Mouse (Mus musculus): Measurements from ENCODE around the gene Rb1.

DNA sequence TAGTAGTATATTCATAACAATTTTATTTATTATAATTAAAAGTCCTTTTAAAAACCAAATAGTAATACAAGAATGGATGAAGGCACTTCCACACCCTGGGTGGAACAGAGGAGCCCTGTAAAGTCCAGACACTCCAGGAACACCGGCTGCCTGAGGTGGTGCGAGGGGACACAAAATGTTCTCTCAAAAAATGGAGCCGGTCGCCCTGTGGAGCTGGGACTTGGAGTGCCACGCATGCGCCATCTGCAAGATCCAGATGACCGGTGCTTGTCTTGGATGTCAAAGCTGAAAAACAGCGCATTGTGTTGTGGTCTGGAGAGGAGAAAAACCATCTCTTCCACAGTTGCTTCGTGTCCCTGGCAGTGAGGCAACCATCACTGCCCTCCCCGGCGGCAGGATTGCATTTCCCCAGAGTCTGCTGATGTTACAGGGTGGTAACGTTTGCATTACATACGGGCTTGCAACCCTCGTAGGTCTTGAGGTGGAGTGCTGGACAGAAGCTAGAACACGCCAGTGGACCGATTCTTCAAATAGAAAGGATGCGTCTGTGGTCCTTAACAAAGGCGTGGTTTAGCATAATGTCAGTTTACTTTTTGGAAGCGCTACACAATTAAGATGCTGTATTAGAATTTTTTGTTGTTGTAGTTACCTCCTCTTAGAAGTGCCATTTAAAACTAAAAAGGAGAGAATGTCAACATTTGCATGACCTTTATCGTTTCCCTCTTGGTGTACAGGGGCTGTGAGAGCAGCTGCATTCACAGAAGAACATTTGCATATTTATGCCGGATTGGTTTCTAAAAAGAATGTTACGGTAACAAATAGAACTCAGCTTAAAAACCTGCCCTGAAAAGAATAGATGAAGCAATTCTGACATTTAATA lies 9.5 kb upstream of the Rb1 start:
- no peak for TF ChIP-seq CTCF (IDR thresholded peaks at IDR 0.05; ENCODE audit: control insufficient read depth, insufficient read depth, insufficient read length)
- TF ChIP-seq FOSL1 (IDR thresholded peaks at IDR 0.05; ENCODE audit: insufficient read depth, low read length, poor library complexity, severe bottlenecking): no peak
- no peak for TF ChIP-seq MYOD1 (IDR thresholded peaks at IDR 0.05; ENCODE audit: control insufficient read depth, insufficient read length, low read depth)
- no peak for TF ChIP-seq USF1 (IDR thresholded peaks at IDR 0.05; ENCODE audit: low read depth)

Data from C2C12 (cell line).